Mouse (Mus musculus) brain, embryonic 14.5 days (tissue): ENCODE data around the gene Gtf2f1.

Experiments used
- CTCF ChIP-seq: fragments of 200-500 bp; IDR thresholded peaks from 2 replicates; pipeline ENCODE4 v1.5.1; 2012; ENCODE audit warnings: inconsistent platforms, mild to moderate bottlenecking, moderate library complexity, borderline replicate concordance; ENCODE audit not compliant: insufficient read depth, insufficient read length; ENCODE audit errors: extremely low read depth
- POLR2A ChIP-seq: fragments of 200-500 bp; IDR thresholded peaks from 2 replicates; pipeline ENCODE4 v1.6.1; 2012; ENCODE audit warnings: mild to moderate bottlenecking, inconsistent platforms, borderline replicate concordance; ENCODE audit not compliant: poor library complexity, insufficient read depth, insufficient read length, severe bottlenecking; ENCODE audit errors: extremely low read depth

DNA sequence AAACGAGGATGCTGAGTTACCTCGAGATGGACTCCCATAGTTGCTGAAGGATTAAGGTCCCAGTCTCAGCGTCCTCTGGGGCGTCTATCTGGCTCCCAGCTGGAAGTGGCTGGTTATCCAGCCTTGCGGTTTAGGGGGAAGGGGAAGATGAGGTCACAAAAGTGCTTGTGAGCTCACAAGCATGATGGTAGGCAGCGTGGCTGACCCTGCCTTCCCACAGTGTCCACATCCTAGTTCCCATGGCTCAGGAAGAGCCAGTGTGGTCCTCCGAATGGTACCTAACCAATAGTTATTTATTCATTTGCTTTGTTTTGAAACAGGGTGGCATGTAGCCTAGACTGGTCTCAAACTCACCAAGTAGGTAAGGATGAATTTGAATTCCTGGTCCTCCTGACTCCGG lies 30.5 kb upstream of the Gtf2f1 start, which contains the start of gene Slc25a41:
- TF ChIP-seq POLR2A (no peak), CTCF (no peak)
